Mouse (Mus musculus): ENCODE data around the gene Enho.

Gene Enho

DNA sequence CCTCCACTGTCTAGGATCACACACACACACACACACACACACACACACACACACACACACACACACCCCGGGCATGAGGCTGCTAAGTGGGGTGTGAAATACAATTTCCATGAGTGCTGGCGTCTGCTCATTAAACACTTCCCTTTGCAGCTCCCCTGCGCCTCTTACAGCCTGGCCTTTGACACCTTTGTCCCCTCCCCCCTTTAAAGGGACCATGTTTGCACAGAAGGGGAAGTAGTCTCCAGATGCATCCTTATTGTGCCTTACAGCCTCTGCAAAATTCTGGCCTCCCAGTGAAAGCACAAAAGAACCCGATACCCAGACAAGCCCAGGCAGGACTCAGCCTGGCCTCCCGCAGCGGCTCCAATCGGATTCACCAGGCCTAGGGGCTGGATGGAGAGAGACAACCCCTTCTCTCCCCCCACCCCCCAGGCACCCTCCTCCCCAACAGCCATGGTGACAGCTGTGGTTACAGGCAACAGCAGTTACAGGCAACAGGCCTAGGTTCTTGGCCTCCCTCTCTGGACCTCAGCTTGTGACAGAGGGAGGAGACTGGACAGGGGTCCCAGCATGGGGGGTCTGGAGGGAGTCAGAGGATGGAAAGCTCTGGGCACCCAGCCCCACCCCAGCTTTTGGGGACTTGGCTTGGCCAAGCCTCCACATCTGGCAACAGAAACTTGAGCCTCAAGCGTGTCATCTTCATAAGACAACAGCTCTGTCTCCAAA lies 11.8 kb downstream of the Enho start:
- DNase-seq = no peak

DNA sequence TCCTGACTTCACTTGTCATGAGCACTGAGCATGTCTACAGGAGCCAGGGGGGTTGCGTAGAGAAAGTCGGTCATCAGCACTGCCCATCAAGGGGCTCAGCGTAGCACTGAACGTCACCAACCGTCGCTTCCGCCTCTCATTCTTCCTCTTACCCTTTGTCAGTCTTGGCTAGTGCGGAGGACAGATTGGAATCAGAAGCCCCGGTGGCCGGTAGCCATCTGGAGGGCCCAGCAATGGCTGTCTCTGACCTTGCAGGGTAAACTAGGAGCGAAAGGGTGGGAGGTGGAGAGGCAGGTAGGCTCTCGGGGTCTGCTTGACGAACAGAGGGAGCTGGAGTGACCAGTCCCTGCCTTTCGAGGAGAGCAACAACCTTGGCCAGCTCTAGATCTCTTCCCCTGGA lies 18.1 kb downstream of the Enho start:
- DNase-seq = no peak

DNA sequence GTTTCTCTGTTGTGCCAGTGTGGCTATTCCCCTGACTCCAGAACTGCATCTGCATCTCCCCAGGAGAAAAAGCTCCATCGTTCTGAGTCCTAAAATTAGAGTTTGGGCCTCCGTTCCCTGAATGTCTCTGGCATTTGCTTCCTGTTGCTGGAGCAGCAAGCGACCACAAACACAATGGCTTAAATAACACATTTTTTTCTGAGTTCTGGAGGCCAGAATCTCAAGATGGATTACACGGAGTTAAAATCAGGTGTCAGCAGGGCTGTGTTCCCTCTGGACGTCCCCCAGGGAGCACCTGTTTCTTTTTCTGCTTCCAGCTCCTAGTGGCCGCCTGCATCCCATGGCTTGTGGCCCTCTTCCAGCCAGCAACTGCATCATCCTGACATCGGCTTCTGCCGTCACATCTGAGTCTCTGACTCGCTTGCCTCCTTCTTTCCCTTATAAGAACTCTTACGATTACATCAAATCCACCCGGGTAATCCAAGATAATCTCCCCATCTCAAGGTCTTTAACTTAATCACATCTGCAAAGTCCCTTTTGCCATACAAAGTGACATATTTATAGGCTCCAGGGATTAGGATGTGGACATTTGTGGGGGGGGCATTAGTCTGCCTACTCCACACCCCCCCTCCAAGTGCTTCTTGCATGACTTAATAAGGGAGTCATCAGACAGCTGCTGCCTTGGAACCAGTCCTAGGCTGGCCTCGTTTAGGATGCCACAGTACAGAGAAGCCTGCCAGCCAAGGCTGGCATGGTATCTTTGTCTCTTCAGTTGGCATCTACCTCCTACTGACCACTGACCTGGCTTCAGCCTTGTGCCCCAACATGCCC lies 21.0 kb downstream of the Enho start:
- DNase-seq = no peak

DNA sequence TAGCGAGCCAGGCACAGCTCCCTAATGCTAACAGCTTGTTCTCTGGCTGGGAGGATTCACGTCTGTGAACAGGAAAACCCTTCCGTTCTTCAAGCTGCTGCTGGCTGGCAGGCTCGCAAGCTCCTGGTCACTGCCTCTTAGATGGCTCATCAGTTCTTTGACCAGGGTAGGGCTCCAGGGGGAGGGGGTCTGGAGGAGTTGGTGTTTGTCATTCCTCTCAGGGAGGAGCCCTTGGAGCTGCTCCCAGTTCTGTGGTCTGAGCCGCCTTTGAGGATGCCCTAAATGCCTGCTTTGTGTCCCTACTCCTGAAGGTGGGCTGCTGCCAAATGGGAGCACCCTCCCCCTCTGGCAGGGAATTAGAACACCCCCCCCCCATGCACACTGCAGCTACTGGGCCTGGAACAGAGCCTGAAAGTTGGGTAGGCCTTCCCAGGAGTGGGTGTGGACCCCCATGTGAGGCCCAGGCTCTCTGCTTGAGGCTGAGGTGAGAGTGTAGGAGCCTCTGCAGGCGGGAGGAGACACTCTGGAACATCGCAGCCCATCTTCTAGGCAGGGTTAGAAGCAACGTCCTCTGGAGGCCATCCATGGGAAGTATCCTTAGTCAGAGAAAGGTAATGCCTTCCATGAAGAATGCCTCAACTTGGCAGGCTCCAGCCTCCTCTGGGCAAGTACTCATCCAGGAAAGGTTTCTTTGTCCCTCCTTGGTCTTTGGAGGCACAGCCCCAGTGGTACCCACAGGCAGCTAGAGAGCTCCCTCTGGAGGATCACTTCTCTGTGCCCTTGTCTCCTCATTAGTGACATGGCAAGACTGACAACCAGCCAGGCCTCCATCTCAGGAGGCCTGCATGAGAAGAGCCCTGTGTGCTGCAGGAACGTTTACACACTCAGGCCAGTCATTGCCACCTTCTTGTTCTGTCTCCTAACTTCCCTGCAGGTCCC lies 24.2 kb downstream of the Enho start:
- DNase-seq = no peak

DNA sequence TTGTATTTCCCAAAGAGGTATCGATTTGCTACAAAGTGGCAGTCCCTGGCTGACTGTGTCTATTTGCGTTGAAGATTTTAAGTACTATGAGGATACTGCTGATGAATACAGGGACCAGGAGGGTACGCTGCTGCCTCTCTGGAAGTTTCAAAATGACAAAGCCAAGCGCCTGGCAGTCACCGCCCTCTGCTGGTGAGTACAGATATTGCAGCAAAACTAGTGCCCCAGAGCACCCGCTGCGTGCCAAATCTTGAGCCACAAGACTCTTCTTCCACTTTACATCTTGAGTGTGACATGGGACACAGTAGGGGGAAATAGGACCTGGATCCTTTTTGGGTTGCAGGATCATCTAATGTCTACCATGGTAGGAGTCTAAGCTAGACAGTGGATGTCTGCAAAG lies 26.0 kb downstream of the Enho start:
- DNase-seq = peak; percentile 69

DNA sequence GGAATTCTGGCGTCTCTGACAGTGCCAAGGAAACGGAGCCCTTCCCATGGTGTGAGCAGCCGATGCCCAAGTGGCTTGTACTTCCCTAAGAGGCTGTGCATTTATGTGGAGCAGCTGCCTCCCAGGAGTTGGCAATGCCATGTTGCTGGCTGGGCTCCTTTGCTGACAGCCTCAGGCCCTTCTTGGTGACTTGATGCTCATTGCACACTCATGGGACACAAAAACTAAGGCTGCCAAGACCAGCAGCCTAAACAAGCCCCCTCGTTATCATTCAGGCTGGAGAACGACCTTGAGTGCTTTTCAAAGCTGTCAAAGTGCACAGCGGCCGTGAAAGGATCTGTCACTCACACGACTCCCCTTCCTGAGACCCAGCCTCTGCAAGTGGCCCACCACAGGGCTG lies 28.0 kb downstream of the Enho start:
- DNase-seq = no peak

DNA sequence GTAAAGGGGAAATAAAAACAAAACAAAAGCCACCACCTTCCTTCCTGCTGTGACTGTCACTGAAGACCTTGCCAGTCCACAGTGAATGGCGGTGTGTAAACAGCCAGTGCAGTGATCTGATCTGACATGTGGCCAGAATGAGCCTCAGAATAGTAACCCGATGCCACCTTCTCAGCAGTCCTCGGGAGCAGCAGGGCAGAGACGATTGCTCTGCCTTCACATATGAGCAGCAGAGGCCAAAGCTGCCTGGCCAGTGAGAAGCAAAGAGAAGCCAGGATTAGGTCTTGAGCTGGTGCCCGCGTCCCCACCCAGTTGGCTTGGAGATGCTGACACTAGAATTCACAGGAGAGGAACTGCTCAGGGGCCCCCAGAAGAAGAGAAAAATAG lies 29.5 kb downstream of the Enho start:
- no peak for DNase-seq

DNA sequence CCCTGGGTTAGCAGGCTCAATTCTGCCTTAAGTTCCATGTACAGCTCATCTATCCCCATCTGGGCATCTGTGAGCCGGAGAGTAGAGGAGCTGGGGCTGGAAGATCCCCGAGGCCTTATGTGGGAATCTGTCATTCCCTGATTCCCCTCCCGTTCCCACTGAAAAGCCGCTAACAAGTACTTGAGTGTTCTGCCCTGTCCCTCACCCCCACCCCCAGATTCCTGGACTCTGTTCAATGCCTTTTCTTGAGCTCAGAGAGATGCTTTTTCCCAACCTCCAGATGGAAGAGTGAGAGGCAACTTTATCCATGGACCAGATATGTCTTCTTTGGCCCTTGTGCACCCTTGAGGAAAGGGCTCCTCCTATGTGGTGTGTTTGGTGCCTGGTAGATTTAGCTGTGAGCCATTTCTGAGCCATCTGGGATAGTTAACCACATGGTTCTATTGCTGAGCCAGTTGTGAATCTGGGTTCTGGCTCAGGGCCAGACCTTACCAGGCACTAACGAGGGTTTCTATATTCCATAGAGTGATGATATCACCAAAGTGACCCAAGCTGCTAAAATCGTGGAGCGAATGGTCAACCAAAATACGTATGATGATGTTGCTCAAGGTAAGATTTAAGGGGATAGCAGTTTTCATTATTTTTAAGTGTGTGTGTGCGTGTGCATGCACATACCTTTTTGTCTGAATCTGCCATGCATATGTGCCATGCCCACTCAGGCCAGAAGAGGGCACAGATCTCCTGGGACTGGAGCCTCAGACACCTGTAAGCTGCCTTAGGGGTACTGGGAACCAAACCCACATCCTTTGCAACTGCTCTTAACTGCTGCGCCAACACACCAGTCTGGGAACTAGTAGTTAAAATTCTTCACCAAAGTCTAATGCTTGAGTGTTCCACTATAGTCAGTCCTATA lies 30.2 kb downstream of the Enho start:
- DNase-seq = peak; percentile 56

DNA sequence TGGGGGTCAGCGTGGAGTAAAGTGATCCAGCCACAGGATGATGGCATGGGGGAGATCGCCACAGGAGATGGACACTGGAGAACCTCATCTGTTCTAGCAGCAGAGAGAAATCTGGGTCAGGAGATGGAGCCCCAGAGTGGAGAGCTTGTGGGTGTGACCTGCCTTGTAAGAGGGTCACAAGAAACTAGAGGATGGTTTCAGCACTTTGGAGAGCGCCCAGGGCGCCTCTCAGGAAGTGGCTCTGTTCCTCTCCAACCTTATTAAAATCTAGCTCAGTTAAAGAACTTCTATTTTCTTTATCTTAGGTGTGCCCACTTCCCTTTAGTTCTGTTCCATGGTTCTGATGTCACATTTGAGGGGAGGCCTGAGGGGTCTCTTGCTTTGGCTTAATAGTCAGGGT lies 33.3 kb downstream of the Enho start:
- peak; percentile 51 for DNase-seq

DNA sequence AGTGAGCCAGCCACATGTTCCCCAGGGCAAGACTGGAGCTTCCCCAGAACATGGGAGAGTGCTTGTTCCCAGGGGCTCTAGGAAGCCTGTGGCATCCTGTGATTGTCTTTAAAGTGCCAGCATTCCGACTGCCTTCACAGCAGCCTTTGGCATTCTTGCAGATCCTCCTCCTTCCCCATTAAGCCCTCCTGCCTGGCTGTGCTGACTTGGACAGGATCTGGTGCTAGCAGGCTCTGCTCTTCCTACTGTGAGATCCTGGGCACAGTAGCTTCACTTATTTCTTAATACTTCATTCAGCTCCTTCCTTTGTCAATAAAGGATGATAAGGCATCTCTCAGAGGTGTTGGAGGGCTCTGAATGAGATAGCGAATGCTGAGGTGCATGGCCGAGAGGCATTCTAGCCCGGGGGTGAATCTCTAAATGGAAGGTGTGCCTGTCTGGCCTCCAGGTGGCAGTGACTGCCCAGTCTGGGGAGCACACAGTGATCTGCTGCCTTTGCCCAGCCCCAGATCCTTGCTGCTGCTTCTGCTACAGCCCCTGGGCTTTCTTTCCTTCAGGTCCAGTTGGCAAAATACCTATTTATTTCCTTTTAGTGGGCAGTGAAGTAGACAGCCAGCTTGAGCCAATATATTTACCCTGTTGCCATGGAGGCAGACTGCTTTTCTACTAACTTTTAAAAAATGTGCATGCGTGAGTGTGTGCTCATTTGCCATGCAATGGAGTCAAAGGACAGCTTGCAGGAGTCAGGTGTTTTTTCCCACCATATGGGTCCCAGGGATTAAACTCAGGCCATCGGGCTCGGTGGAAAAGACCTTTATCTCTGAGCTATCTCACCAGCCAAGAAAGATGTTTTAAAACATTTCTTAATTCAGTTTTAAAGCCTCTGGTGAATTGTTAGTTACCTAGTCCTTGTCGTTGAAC lies 35.4 kb downstream of the Enho start:
- DNase-seq = no peak

DNA sequence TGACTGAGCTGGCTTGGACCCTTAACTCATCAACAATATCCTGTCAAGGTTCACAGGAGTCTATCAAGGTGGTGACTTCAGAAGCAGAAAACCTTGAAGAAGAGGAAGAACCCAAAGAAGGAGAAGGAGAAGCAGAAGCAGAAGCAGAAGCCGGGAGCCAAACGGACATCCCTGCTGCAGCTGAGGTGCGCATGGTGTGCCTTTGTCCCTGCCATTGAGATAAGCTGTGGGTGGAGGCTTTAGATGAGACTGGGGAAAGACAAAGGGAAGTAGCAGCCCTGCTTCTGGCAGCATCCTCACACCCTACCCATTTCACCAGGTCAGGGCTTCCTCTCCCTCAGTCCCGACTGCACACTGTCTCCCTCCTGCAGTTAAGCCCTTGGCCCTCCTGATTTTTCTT lies 37.3 kb downstream of the Enho start:
- DNase-seq = no peak
